Mouse (Mus musculus): ENCODE measurements around the gene Gm20388.

DNA sequence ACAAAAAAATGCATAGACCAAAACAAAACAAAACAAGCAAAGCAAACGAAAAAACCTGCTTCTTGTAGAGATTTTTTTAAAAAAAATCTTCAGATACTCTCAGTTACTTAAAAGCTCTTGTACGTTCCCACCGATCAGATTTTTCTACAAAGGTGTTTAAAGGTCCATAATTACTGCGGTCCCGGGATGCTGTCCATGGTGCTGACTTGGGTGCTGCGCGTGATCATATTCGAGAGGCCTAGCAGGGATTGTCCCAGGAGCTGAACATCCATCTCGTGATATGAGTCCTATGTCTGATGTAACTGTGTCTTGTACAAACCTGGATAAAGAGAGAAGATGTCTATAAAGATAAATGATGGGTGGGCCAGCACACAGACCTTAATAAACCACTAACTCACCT lies 3927.9 kb downstream of the Gm20388 start:
- no peak for TF ChIP-seq CTCF (IDR thresholded peaks at IDR 0.05; ENCODE audit: extremely low read depth, insufficient read depth, low read length)
- no peak for TF ChIP-seq POLR2A (IDR thresholded peaks at IDR 0.05; ENCODE audit: extremely low read depth, insufficient read depth, low read length)

All from cortical plate, adult 2 months (tissue).